Mouse (Mus musculus) bone marrow, adult 2 months (tissue): Measurements from ENCODE around the gene Wdr4.

ENCODE experiments used
- CTCF ChIP-seq: fragments of 200-500 bp; IDR thresholded peaks from 2 replicates; pipeline ENCODE4 v1.5.1; 2011; ENCODE audit warnings: low read length, control low read depth; ENCODE audit not compliant: control insufficient read depth, insufficient read depth
- POLR2A ChIP-seq: fragments of 200-500 bp; IDR thresholded peaks from 2 replicates; pipeline ENCODE4 v1.6.1; 2011; ENCODE audit warnings: low read depth, mild to moderate bottlenecking, control low read depth, low read length, borderline replicate concordance; ENCODE audit not compliant: control insufficient read depth

DNA sequence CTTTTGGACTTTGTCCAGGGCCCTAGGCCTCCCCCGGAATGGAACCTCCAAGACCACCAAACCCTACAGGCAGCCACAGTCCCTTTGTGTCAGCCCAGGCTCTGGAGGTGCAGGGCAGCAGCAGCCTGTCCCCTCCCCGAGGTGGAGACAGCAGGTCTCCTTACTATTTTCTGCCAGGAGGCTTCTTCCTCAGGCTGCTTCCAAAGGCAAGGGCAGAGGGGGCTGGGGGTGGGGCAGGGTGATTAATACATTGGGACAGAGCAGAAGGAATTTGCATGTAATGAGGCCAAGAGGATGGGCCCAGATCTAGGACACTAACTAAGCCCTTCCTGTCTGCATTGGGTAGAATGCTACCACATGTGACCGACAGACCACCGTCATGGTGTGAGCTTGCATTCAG is 59.4 kb downstream of the Wdr4 start:
- no peak for TF ChIP-seq CTCF
- TF ChIP-seq POLR2A, result no peak
